Mouse (Mus musculus) megakaryocyte, embryonic 14.5 days (primary cell): Measurements from ENCODE around the gene Tex19.2.

Experiments
- FLI1 ChIP-seq: IDR thresholded peaks from 2 replicates; pipeline ENCODE4 v1.6.1; 2012; ENCODE audit warnings: low read length, inconsistent platforms, mixed read lengths
- GATA1 ChIP-seq: IDR thresholded peaks from 3 replicates; pipeline ENCODE4 v1.6.1; 2012; ENCODE audit warnings: mixed read lengths, low read length, inconsistent platforms, borderline replicate concordance

GRCm38 (mm10) chr11:121118577-121118976, at the start of gene Tex19.2:
- TF ChIP-seq GATA1 (no peak), FLI1 (no peak)
